17 mouse cellular contexts compared by ENCODE assay signal in genomic region chr1:90504583-90505080, GRCm38 (mm10).
DNase-seq lines count a peak whose midpoint lies in the region; ATAC-seq and TF ChIP-seq lines count a peak whose summit lies in the region.
"Had no signal": no experiment of that assay in that cellular context is flagged by ENCODE, and none has a peak within 500 bp of the region (broad histone marks: within the 10 kb centered on the region; RNA-seq: fewer than 3 reads in every experiment).

No protein-coding gene starts in this region.

- no peak for TF ChIP-seq CTCF in liver, postnatal 0 days (IDR thresholded peaks at IDR 0.05; ENCODE audit: low read depth)

- ATAC-seq in liver, postnatal 0 days: no peak
- ATAC-seq in heart, embryonic 12.5 days (ENCODE audit: insufficient number of reproducible peaks, low FRiP score): peak; percentile 89
- peak; percentile 47; the same call in 1 of the 2 replicates for ATAC-seq in liver, embryonic 12.5 days

- H3K4me2 ChIP-seq in liver, postnatal 0 days (ENCODE audit: low read depth, low read length): no peak overlapping the region
- H3K4me2 ChIP-seq in heart, embryonic 12.5 days: peak overlapping the region; percentile 37; the same call in 1 of the 2 replicates
- H3K4me2 ChIP-seq in liver, embryonic 12.5 days: no peak overlapping the region
- H3K4me2 ChIP-seq: hindbrain, embryonic 12.5 days; limb, embryonic 12.5 days had no signal

- H3K4me3 ChIP-seq in liver, postnatal 0 days (ENCODE audit: low read depth, low read length): no peak overlapping the region
- H3K4me3 ChIP-seq in heart, embryonic 12.5 days: no peak overlapping the region
- H3K4me3 ChIP-seq in liver, embryonic 12.5 days: no peak overlapping the region
- H3K4me3 ChIP-seq: hindbrain, embryonic 12.5 days; limb, embryonic 12.5 days; megakaryocyte, embryonic 14.5 days had no signal

- peaks cover 4% of the 10 kb centered on the region; the same call in 1 of the 2 replicates for H3K9me3 ChIP-seq in liver, postnatal 0 days (ENCODE audit: low read length)
- H3K9me3 ChIP-seq in heart, embryonic 12.5 days (replicated peaks): 0 out of 2 replicates have a peak, but pooled peaks cover under 1% of the 10 kb centered on the region
- H3K9me3 ChIP-seq in liver, embryonic 12.5 days (replicated peaks): 0 out of 2 replicates have a peak, but pooled peaks cover 1% of the 10 kb centered on the region
- H3K9me3 ChIP-seq: hindbrain, embryonic 12.5 days had no signal

- H3K36me3 ChIP-seq in liver, postnatal 0 days (replicated peaks; ENCODE audit: insufficient read depth, low read length): no peaks in the 10 kb centered on the region
- no peaks in the 10 kb centered on the region for H3K36me3 ChIP-seq in heart, embryonic 12.5 days
- no peaks in the 10 kb centered on the region for H3K36me3 ChIP-seq in liver, embryonic 12.5 days
- H3K36me3 ChIP-seq: G1E; hindbrain, embryonic 12.5 days; limb, embryonic 12.5 days had no signal

- DNase-seq in liver: peak; percentile 10
- no peak for DNase-seq in liver, postnatal 0 days
- peak; percentile 29 for DNase-seq in embryo, embryonic 9.5 days (ENCODE audit: extremely low spot score)
- no peak for DNase-seq in left cerebral cortex, postnatal 36 days (ENCODE audit: low spot score in 2 of 2)
- DNase-seq in adrenal gland, adult (ENCODE audit: inconsistent age in 2 of 2, low spot score in 1 of 2): no peak
- DNase-seq: adrenal gland, postnatal 36 days; cerebellum, postnatal 25 days; gastrocnemius, postnatal 14 days; kidney, adult 18-20 months; layer of hippocampus, postnatal 36 days; thymus, adult 18-20 months had no signal

- no peaks in the 10 kb centered on the region for H3K4me1 ChIP-seq in liver, postnatal 0 days (ENCODE audit: insufficient read depth)
- H3K4me1 ChIP-seq in heart, embryonic 12.5 days (replicated peaks): peaks cover 26% of the 10 kb centered on the region
- peaks cover 8% of the 10 kb centered on the region; the same call in 1 of the 2 replicates for H3K4me1 ChIP-seq in liver, embryonic 12.5 days

- no peak for TF ChIP-seq EP300 in liver, postnatal 0 days (IDR thresholded peaks at IDR 0.05; ENCODE audit: low read depth)

- no peak overlapping the region for H3K9ac ChIP-seq in liver, postnatal 0 days (replicated peaks)
- no peak overlapping the region for H3K9ac ChIP-seq in heart, embryonic 12.5 days
- H3K9ac ChIP-seq in liver, embryonic 12.5 days: no peak overlapping the region
- H3K9ac ChIP-seq: hindbrain, embryonic 12.5 days; limb, embryonic 12.5 days had no signal

- intact Hi-C loops in left cerebral cortex, postnatal 36 days (cut with DNase I): no loop called here

- 28% methylated on average over 8 of the region's 8 CpGs for WGBS in liver, postnatal 0 days (ENCODE audit: insufficient replicate concordance)
- WGBS in heart, embryonic 12.5 days: 2% methylated on average over 8 of the region's 8 CpGs
- WGBS in liver, embryonic 12.5 days (ENCODE audit: insufficient replicate concordance): 15% methylated on average over 8 of the region's 8 CpGs

- H3K27me3 ChIP-seq in liver, postnatal 0 days (ENCODE audit: insufficient read depth, low read length): no peaks in the 10 kb centered on the region
- H3K27me3 ChIP-seq in heart, embryonic 12.5 days (replicated peaks): no peaks in the 10 kb centered on the region
- H3K27me3 ChIP-seq in liver, embryonic 12.5 days (replicated peaks): no peaks in the 10 kb centered on the region
- H3K27me3 ChIP-seq: hindbrain, embryonic 12.5 days; megakaryocyte, embryonic 14.5 days had no signal

- H3K27ac ChIP-seq in liver, postnatal 0 days (ENCODE audit: low read depth): no peak overlapping the region
- H3K27ac ChIP-seq in heart, embryonic 12.5 days (ENCODE audit: poor library complexity, severe bottlenecking): peak overlapping the region; percentile 76
- no peak overlapping the region for H3K27ac ChIP-seq in liver, embryonic 12.5 days
- H3K27ac ChIP-seq: hindbrain, embryonic 12.5 days; limb, embryonic 12.5 days had no signal

Comparison
In these comparisons a context has a peak if more than half of its experiments do, and no peak if none do; other contexts are left out.
1. DNase-seq: peak in liver (single experiment) and embryo, embryonic 9.5 days (single experiment); none in liver, postnatal 0 days (single experiment), left cerebral cortex, postnatal 36 days (0 of 2) and adrenal gland, adult (0 of 2).